Mouse (Mus musculus): Measurements from ENCODE around the gene Baiap2. TPM values are rescaled to one million over a fixed set of nuclear protein-coding genes. Genes with fewer than 3 reads are reported as not detected.

The Baiap2 gene
- total RNA-seq, 2 experiments from 2014 or later = 228 to 303 TPM

DNA sequence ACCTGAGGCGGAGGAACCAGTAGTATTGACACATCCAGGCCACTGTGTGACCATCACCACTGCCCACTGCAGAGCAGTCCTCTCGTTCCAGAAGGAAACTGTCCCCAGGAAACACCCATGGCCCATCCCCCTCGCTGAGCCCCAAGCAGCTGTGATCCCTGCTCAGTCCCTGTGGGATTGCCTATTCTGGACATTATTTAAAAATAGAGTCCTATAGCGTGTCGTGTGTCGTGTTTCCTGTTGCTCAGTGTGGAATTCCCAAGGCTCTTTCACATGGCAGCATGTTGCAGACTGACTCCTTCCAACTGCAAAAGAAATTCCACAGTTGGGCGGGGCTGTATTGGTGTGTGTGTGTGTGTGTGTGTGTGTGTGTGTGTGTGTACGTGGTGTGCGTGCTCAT lies 109.7 kb downstream of the Baiap2 start:
- DNase-seq (ENCODE audit: low spot score in 2 of 2) = no peak

DNA sequence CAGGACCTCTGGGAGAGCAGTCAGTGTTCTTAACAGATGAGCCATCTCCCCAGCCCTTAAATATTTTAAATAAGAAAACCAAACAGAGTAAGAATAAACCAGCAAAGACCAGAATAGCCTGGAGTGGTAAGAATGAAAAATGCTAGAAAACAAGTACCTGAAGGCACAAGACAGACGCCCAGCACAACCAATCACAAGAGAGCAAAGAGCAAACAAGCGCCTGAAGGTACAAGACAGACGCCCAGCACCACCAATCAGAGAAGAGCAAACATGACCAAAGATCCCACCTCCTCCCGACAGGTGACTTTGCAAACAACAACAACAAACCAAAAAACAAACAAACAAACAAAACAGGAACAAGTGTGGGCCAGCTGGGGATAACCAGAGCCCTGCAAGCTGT lies 111.3 kb downstream of the Baiap2 start:
- DNase-seq (ENCODE audit: low spot score in 2 of 2) = no peak
- intact Hi-C loops (cut with DNase I) = no loop called here

More for the DNA sequence above, 109.7 kb downstream of the Baiap2 start:
- intact Hi-C loops (cut with DNase I) = no loop called here

DNA sequence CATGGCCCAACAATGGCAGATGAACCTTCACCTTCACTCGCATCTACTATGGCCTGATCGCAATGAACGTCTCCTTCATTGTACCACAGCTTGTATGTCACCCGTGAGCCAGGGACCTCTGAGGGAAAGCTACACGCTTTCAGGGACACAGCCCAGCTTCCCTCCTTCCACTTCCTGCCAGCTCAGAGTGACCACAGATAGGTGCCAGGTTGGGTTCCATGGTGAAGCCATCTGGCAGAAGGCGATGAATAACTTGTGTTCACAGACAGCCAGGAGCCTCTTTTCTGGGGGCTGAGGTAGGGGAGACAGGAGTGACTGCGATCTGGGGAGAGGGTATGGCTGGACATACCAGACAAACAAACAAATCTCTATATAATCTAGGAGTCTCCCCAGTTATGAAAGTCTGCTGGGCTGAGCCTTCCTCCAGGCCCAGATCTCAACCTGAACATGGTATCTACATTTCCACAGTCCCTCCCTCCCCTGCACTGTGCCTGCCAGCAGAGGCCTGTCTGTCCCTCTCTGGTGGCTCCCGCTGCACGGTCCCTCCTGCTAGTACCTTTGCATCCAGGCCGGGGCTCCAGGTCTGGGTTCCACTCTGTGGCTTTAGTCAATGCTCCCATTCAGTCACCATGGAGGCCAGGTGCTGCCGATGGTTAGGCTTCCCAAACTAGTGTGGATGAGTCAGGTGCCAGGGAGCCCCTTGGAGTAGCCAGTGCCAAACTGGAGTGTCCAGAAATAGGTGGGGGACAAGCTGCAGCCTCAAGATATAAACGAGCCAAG lies 113.6 kb downstream of the Baiap2 start:
- DNase-seq (ENCODE audit: low spot score in 2 of 2) = no peak
- intact Hi-C loops (cut with DNase I) = no loop called here

Small RNA genes lying within 50 kb of the gene (microRNA-seq; reads per million reads assigned to microRNA genes)
- gene Mir3065 (not detected), gene Mir338 (not detected)

Other genes with a start within 250 kb of the Baiap2 start
- 10 to 100 TPM; 43.7 to 45.4 TPM for gene Chmp6, start 29.3 kb upstream of the Baiap2 start, total RNA-seq (2021)
- 100 to 1,000 TPM; 206 to 217 TPM for gene Aatk, start 104.4 kb downstream of the Baiap2 start, total RNA-seq (2021)
- 10 to 100 TPM; 32.8 to 34.7 TPM for gene Cep131, start 144.1 kb downstream of the Baiap2 start, total RNA-seq (2021)
- gene Tepsin, start 156.0 kb downstream of the Baiap2 start, total RNA-seq (2021) = 10 to 100 TPM; 14.3 to 16.6 TPM
- gene Ndufaf8, start 156.2 kb downstream of the Baiap2 start, total RNA-seq (2021) = 10 to 100 TPM; 33.3 to 49.5 TPM
- gene Slc38a10, start 208.6 kb downstream of the Baiap2 start, total RNA-seq (2021) = 10 to 100 TPM; 80.8 to 86.4 TPM